Comparison of ENCODE assay signal across 10 mouse cellular contexts in the genomic region with DNA sequence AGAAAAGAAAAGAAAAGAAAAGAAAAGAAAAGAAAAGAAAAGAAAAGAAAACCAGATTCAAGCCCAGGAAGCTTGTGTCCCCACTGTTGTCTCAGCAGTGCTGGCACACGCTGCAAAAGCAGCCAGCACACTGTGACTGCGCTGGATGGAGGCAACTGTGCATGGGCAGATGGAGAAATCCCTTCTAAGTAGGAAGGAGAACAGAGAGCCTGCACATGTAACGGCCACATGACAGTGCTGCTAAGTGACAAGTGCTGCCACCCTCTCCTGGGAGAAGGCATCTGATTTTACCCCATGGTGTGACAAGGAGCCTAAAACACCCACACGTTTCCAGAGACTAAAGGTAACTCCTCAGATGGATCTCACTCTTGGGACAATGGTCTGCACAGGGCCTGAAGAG.
A peak's percentile ranks its signal among the peaks of the same experiment; 100 is the strongest.
DNase-seq lines count a peak whose midpoint lies in the region; ATAC-seq and TF ChIP-seq lines count a peak whose summit lies in the region.
"Had no signal": no experiment of that assay in that cellular context is flagged by ENCODE, and none has a peak within 500 bp of the region (broad histone marks: within the 10 kb centered on the region; RNA-seq: fewer than 3 reads in every experiment).

No protein-coding gene starts in this region.

- no peak for DNase-seq in heart, adult 2 months
- no peak for DNase-seq in heart, adult 18-20 months
- DNase-seq in midbrain, embryonic 11.5 days (ENCODE audit: low spot score, missing footprints): no peak
- peak; percentile 63 to 65 for DNase-seq in layer of hippocampus, adult 8-10 months (ENCODE audit: low spot score in 2 of 2)
- DNase-seq in right cerebral cortex, postnatal 25 days: peak; percentile 61
- DNase-seq in retina, embryonic 14.5 days (ENCODE audit: low spot score): no peak
- DNase-seq: thymus, postnatal 25 days had no signal

- no peak for TF ChIP-seq EP300 in heart, adult 2 months (IDR thresholded peaks at IDR 0.05; ENCODE audit: insufficient read depth, low read depth, low read length)

- no peak overlapping the region for H3K9ac ChIP-seq in heart, adult 2 months (ENCODE audit: low read depth, low read length)
- no peak overlapping the region for H3K9ac ChIP-seq in midbrain, embryonic 13.5 days (replicated peaks)
- no peak overlapping the region for H3K9ac ChIP-seq in midbrain, embryonic 11.5 days (ENCODE audit: low read length)
- H3K9ac ChIP-seq: liver, embryonic 15.5 days had no signal

- no peak for TF ChIP-seq POLR2A in heart, adult 2 months (IDR thresholded peaks at IDR 0.05; ENCODE audit: insufficient read depth, low read depth, low read length)

- peaks cover 13% of the 10 kb centered on the region for H3K36me3 ChIP-seq in heart, adult 2 months (ENCODE audit: control insufficient read depth, insufficient read depth, low read length)
- H3K36me3 ChIP-seq in midbrain, embryonic 13.5 days: peaks cover 59% of the 10 kb centered on the region
- H3K36me3 ChIP-seq in midbrain, embryonic 11.5 days (ENCODE audit: control insufficient read depth, insufficient read depth, low read length): peaks cover 5% of the 10 kb centered on the region; the same call in 1 of the 2 replicates

- H3K27ac ChIP-seq in heart, adult 2 months: peak overlapping the region; percentile 44
- peak overlapping the region; percentile 54; the same call in 1 of the 2 replicates for H3K27ac ChIP-seq in midbrain, embryonic 13.5 days
- no peak overlapping the region for H3K27ac ChIP-seq in midbrain, embryonic 11.5 days (ENCODE audit: low read depth, low read length)
- H3K27ac ChIP-seq: liver, embryonic 15.5 days had no signal

- 77% methylated on average over 4 of the region's 4 CpGs for WGBS in heart, adult 2 months
- 71% methylated on average over 4 of the region's 4 CpGs for WGBS in midbrain, embryonic 13.5 days
- WGBS in midbrain, embryonic 11.5 days: 78% methylated on average over 4 of the region's 4 CpGs

- peaks cover 6% of the 10 kb centered on the region for H3K4me1 ChIP-seq in heart, adult 2 months (ENCODE audit: control insufficient read depth, insufficient read depth, low read length)
- H3K4me1 ChIP-seq in midbrain, embryonic 13.5 days (replicated peaks): peaks cover 15% of the 10 kb centered on the region
- H3K4me1 ChIP-seq in midbrain, embryonic 11.5 days (ENCODE audit: control insufficient read depth, insufficient read depth, low read length): no peaks in the 10 kb centered on the region
- H3K4me1 ChIP-seq: liver, embryonic 15.5 days had no signal

- no peak for ATAC-seq in midbrain, embryonic 13.5 days
- no peak for ATAC-seq in midbrain, embryonic 11.5 days (ENCODE audit: low FRiP score)

- no peaks in the 10 kb centered on the region for H3K27me3 ChIP-seq in heart, adult 2 months (ENCODE audit: control insufficient read depth, insufficient read depth, low read length)
- H3K27me3 ChIP-seq in midbrain, embryonic 13.5 days: no peaks in the 10 kb centered on the region
- no peaks in the 10 kb centered on the region for H3K27me3 ChIP-seq in midbrain, embryonic 11.5 days (ENCODE audit: control insufficient read depth, insufficient read depth, low read length)
- H3K27me3 ChIP-seq: liver, embryonic 15.5 days; megakaryocyte, embryonic 14.5 days had no signal

- no peaks in the 10 kb centered on the region for H3K79me2 ChIP-seq in heart, adult 2 months (replicated peaks; ENCODE audit: control insufficient read depth, insufficient read depth, low read length)

- H3K9me3 ChIP-seq in midbrain, embryonic 13.5 days: no peaks in the 10 kb centered on the region
- no peaks in the 10 kb centered on the region for H3K9me3 ChIP-seq in midbrain, embryonic 11.5 days (ENCODE audit: control insufficient read depth, low read length)
- H3K9me3 ChIP-seq: liver, embryonic 15.5 days; megakaryocyte, embryonic 14.5 days had no signal

- TF ChIP-seq CTCF in heart, adult 2 months (IDR thresholded peaks at IDR 0.05): no peak

- H3K4me2 ChIP-seq in midbrain, embryonic 13.5 days (replicated peaks): no peak overlapping the region
- H3K4me2 ChIP-seq in midbrain, embryonic 11.5 days: no peak overlapping the region
- H3K4me2 ChIP-seq: liver, embryonic 15.5 days had no signal

- intact Hi-C loops in heart, adult 2 months (cut with DNase I): loop anchor here (5.0 kb wide), 1 partner anchor 99 kb away; no protein-coding TSS in a partner anchor

- H3K4me3 ChIP-seq in heart, adult 2 months: no peak overlapping the region
- no peak overlapping the region for H3K4me3 ChIP-seq in midbrain, embryonic 13.5 days (replicated peaks)
- no peak overlapping the region for H3K4me3 ChIP-seq in midbrain, embryonic 11.5 days (ENCODE audit: low read depth, low read length)
- H3K4me3 ChIP-seq: liver, embryonic 15.5 days; megakaryocyte, embryonic 14.5 days had no signal

Comparison
In these comparisons a context has a peak if more than half of its experiments do, and no peak if none do; other contexts are left out.
1. DNase-seq: peak in layer of hippocampus, adult 8-10 months (2 of 2) and right cerebral cortex, postnatal 25 days (single experiment); none in heart, adult 2 months (0 of 2), heart, adult 18-20 months (0 of 2), midbrain, embryonic 11.5 days (single experiment) and retina, embryonic 14.5 days (single experiment).